Mouse (Mus musculus) gastrocnemius, postnatal 14 days (tissue): ENCODE results near the gene Klhl22. TPM values are rescaled to one million over a fixed set of nuclear protein-coding genes. Genes with fewer than 3 reads are reported as not detected.

ENCODE experiments used
- DNase-seq: peaks from one replicate; pipeline ENCODE4 v3.0.0; 2021; ENCODE audit warnings: mixed read lengths
- intact Hi-C: fragments of 180-260 bp; cut with DNase I; formaldehyde crosslinking; loops from one replicate; pipeline ENCODE4 v1.15.1; 2025; ENCODE audit warnings: low total_unique reads
- total RNA-seq, 2 experiments: library from RNA; stranded (reverse); gene quantifications; 2 replicates each; pipeline ENCODE4 v1.2.3; 2021

Gene Klhl22
- total RNA-seq, 2 experiments from 2014 or later: 17.3 to 19.9 TPM

GRCm38 (mm10) chr16:17745067-17745466 lies 14.4 kb upstream of the Klhl22 start:
- no peak for DNase-seq
- intact Hi-C loops: loop anchor here (5.0 kb wide), 1 partner anchor 67 kb away; no protein-coding TSS in a partner anchor

- DNase-seq: no peak
- intact Hi-C loops: no loop called here
Measured at GRCm38 (mm10) chr16:17753001-17753400, 6.4 kb upstream of the Klhl22 start.

- DNase-seq: no peak
- intact Hi-C loops: no loop called here
Measured at GRCm38 (mm10) chr16:17753686-17754085, 5.7 kb upstream of the Klhl22 start.

- DNase-seq: no peak
- intact Hi-C loops: no loop called here
Measured at GRCm38 (mm10) chr16:17757756-17758155, 1.7 kb upstream of the Klhl22 start.

GRCm38 (mm10) chr16:17758902-17759301 lies 516 bp upstream of the Klhl22 start:
- intact Hi-C loops: no loop called here
- no peak for DNase-seq

GRCm38 (mm10) chr16:17759813-17760321 lies 449 bp downstream of the Klhl22 start:
- intact Hi-C loops: no loop called here
- DNase-seq: peak; percentile 49

- intact Hi-C loops: no loop called here
- peak; percentile 42 for DNase-seq
Measured at GRCm38 (mm10) chr16:17760657-17761056, 1.2 kb downstream of the Klhl22 start.

GRCm38 (mm10) chr16:17761074-17761473 lies 1.7 kb downstream of the Klhl22 start:
- DNase-seq: no peak
- intact Hi-C loops: no loop called here

GRCm38 (mm10) chr16:17764108-17764511 lies 4.7 kb downstream of the Klhl22 start:
- intact Hi-C loops: no loop called here
- no peak for DNase-seq

- no peak for DNase-seq
- intact Hi-C loops: no loop called here
Measured at GRCm38 (mm10) chr16:17768834-17769233, 9.4 kb downstream of the Klhl22 start.

- intact Hi-C loops: no loop called here
Measured at GRCm38 (mm10) chr16:17771117-17771865, 11.9 kb downstream of the Klhl22 start.

GRCm38 (mm10) chr16:17776828-17777227 lies 17.4 kb downstream of the Klhl22 start:
- intact Hi-C loops: no loop called here
- DNase-seq: no peak

More at GRCm38 (mm10) chr16:17771117-17771865, 11.9 kb downstream of the Klhl22 start:
- no peak for DNase-seq

GRCm38 (mm10) chr16:17778223-17778622 lies 18.8 kb downstream of the Klhl22 start:
- intact Hi-C loops: no loop called here
- DNase-seq: no peak

GRCm38 (mm10) chr16:17779692-17780091 lies 20.3 kb downstream of the Klhl22 start:
- intact Hi-C loops: loop anchor here (5.0 kb wide), 1 partner anchor 38 kb away; no protein-coding TSS in a partner anchor
- DNase-seq: no peak

GRCm38 (mm10) chr16:17785337-17785736 lies 25.9 kb downstream of the Klhl22 start:
- intact Hi-C loops: no loop called here
- no peak for DNase-seq

- DNase-seq: no peak
- intact Hi-C loops: no loop called here
Measured at GRCm38 (mm10) chr16:17792728-17793127, 33.3 kb downstream of the Klhl22 start.

- intact Hi-C loops: no loop called here
- DNase-seq: no peak
Measured at GRCm38 (mm10) chr16:17794047-17794446, 34.6 kb downstream of the Klhl22 start.

GRCm38 (mm10) chr16:17795643-17796042 lies 36.2 kb downstream of the Klhl22 start:
- intact Hi-C loops: no loop called here
- DNase-seq: no peak

GRCm38 (mm10) chr16:17796519-17796918 lies 37.1 kb downstream of the Klhl22 start:
- DNase-seq: no peak
- intact Hi-C loops: no loop called here

- peak; percentile 70 for DNase-seq
- intact Hi-C loops: no loop called here
Measured at GRCm38 (mm10) chr16:17796971-17797811, 37.8 kb downstream of the Klhl22 start, which contains the start of gene Scarf2. Gene Scarf2, plus strand, starts transcription at chr16:17797282.
